Mouse (Mus musculus) natural killer cell, adult 2 months (primary cell): Measurements from ENCODE around the gene Gstm7.
"Not testable (repeated sequence)": the region's sequence is repeated elsewhere in the genome, so short reads cannot be mapped to it uniquely, and the experiment has no call there.

Source experiments
- DNase-seq, 2 experiments: peaks; one replicate each; pipeline ENCODE4 v3.0.0; 2022; ENCODE audit warnings: low spot score in 2 of 2

The Gstm7 gene

GRCm38 (mm10) chr3:107935888-107936287 lies 4.3 kb upstream of the Gstm7 start:
- DNase-seq, result no peak

GRCm38 (mm10) chr3:107935268-107935667 lies 3.7 kb upstream of the Gstm7 start:
- no peak for DNase-seq

- DNase-seq, result no peak
Measured at GRCm38 (mm10) chr3:107932128-107932527, 511 bp upstream of the Gstm7 start.

- no peak for DNase-seq
Measured at GRCm38 (mm10) chr3:107931134-107931533, 483 bp downstream of the Gstm7 start.

GRCm38 (mm10) chr3:107929731-107930130 lies 1.9 kb downstream of the Gstm7 start:
- DNase-seq, result no peak

- DNase-seq, result no peak
Measured at GRCm38 (mm10) chr3:107929243-107929642, 2.4 kb downstream of the Gstm7 start.

- no peak for DNase-seq
Measured at GRCm38 (mm10) chr3:107928691-107929090, 2.9 kb downstream of the Gstm7 start.

- no peak for DNase-seq
Measured at GRCm38 (mm10) chr3:107927841-107928240, 3.8 kb downstream of the Gstm7 start.

GRCm38 (mm10) chr3:107925335-107925734 lies 6.3 kb downstream of the Gstm7 start:
- no peak for DNase-seq

GRCm38 (mm10) chr3:107920348-107920747 lies 11.3 kb downstream of the Gstm7 start:
- no peak for DNase-seq

GRCm38 (mm10) chr3:107917783-107918408 lies 13.7 kb downstream of the Gstm7 start:
- peak; percentile 33 to 45 for DNase-seq

GRCm38 (mm10) chr3:107917097-107917496 lies 14.5 kb downstream of the Gstm7 start:
- peak in 1 of 2 experiments; percentile 6 for DNase-seq

- DNase-seq, result no peak
Measured at GRCm38 (mm10) chr3:107916674-107917073, 14.9 kb downstream of the Gstm7 start.

GRCm38 (mm10) chr3:107905942-107906341 lies 25.7 kb downstream of the Gstm7 start:
- no peak for DNase-seq

GRCm38 (mm10) chr3:107900955-107901673 lies 30.5 kb downstream of the Gstm7 start:
- DNase-seq, result no peak

GRCm38 (mm10) chr3:107898691-107899090 lies 32.9 kb downstream of the Gstm7 start:
- DNase-seq, result no peak

GRCm38 (mm10) chr3:107895720-107896569 lies 35.7 kb downstream of the Gstm7 start, which contains the start of gene Gstm5:
TSS of gene Gstm5 (plus strand) at chr3:107895821.
- DNase-seq, result peak in 1 of 2 experiments; percentile 9

GRCm38 (mm10) chr3:107895194-107895719 lies 36.4 kb downstream of the Gstm7 start:
- no peak for DNase-seq

GRCm38 (mm10) chr3:107889236-107889635 lies 42.4 kb downstream of the Gstm7 start:
- not testable (repeated sequence) for DNase-seq

GRCm38 (mm10) chr3:107887674-107888495 lies 43.7 kb downstream of the Gstm7 start:
- DNase-seq, result no peak
